Mouse (Mus musculus): ENCODE data around the gene Apoa1. TPM values are rescaled to one million over a fixed set of nuclear protein-coding genes. Genes with fewer than 3 reads are reported as not detected.
A peak's percentile ranks its signal among the peaks of the same experiment; 100 is the strongest.

Apoa1 gene
- total RNA-seq, 2 experiments from 2014 or later: 1,779 to 4,788 TPM

DNA sequence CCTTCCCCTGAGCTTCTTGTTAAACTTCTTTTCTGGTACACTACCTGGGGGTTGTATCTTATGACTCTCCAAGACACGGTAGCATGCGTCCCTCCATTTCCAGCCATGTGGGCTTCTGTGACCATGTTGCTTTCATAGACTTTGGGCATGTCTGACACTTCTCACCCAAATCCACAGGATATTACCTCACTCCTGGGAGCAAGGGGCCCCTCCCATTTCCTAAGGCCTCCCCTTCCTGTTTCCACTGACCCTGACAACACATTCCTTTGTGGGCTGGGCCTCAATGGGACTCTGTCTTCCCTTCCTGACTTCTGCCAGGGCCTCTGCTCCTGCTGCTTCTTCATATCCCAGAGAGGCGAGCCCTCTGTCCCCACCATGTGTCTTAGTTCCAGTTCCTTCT, 29.2 kb downstream of the Apoa1 start:
- no peak for DNase-seq

DNA sequence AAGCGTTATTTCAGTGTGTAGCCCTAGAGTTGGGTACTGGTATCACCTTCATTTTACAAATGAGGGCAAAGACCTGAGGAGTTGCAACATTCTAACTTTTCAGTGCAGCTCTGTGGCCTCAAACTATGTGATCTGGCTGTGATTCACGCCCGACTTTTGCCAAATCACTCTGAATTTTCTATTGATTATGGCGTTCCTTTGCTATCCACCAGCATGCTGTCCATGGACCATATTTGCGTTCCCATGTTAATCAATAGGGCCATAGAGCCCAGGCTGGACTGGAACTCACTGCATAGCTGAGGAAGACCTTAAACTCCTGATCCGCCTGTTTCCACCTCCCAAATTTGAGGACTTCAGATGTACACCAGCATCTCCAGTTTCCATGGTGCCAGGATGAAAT, 30.7 kb downstream of the Apoa1 start:
- no peak for DNase-seq

DNA sequence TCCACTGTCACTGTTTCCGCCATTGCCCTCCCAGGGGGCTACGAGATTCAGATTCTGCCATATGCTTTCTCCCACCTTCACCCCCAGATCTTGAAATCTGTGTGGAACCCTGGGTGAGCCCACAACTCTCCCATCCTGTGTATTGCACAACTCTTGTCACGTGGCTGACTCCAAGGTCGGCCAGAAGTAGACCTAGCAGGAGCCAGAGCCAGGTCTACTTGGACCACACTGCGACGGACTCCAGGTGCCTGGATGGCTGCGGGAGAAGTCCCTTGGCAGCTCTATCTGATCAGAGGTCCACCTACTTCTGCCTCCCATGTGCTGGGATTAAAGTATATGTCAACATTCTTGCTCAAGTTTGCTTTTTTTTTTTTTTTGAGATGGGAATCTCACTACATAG, 32.8 kb downstream of the Apoa1 start:
- DNase-seq: peak; percentile 54

DNA sequence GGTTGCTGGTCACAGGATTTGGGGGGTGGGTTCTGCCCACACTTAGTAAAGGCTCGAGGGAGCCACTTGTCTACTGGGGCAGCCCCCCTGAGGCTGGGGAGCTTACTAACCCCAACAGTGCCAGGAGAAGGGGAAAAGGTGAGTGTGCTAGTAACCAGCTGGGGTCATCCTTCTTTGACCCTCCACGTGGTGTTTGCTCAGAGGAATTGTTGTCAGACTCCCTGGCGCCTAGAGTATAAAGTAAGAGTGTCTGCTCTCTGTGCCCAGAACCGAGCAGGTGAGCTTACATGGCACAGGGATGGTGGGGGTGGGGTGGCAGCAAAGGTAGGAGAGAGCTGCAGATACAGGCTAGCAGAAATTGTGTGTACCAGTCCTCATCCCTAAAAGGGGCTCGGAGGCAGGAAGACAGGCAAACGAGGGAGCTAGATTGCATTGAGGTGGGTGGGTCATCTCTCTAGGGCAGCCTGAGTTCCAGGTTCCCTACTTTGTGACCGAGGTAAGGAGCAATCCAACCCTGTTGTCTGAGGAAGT, 40.0 kb downstream of the Apoa1 start, which contains the start of gene Apoa5:
Gene Apoa5 (plus strand): TSS at position 291 of the 531 bp plus-strand sequence.
- DNase-seq: no peak

DNA sequence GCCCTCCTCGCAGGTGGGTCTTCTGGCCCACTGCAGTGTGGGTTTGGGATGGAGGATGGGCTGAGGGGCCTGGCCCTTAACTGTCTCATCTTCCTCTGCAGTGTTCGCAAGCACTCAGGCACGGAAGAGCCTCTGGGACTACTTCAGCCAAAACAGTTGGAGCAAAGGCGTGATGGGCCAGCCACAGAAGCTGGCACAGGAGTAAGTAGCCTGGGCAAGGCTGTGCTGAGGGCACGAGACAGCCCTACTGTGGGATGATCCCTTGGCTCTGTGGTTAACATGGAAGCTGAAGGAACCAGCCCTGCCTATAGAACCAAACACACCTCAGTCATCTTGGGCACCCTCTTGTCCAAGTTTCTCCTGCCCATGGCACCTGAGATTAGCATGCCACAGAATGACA, 40.7 kb downstream of the Apoa1 start:
- no peak for DNase-seq

DNA sequence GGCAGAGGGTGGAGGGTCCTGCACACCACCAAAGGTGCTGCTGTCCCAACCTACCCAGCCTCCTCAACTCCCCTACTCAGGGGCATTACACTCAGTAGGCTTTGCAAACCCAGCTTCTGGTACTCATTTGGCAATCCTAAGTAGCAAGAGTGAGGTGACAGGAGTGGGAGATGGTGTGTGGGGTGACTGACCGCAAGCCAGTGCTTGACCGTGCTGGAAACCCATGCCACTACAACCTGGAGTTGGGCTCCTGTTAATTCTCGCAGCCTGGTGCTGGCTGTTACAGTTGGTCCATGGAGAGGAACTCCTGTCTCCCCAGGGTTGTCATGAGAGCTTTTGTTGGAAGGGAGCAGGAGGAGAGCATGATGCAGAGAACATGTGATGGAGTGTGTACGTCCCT, 42.4 kb downstream of the Apoa1 start:
- no peak for DNase-seq

DNA sequence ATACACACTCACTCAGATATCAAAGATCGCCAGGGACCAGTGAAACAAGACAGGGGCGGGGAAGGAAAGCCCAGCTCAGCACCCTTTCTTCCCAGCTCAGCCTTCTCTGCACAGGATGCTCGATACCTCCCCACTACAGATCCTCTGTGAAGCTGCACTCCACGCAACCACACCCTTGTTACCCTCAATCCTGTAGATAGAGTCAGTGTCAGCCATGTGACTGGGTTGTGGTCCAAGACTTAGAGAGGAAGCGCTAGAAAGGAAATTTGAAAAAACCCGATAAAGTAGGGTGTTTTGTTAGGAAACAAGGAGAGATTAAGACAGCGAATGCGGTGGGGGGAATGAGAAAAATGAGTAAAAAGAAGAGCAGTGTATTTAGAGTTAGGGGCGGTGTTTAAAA, 43.7 kb downstream of the Apoa1 start:
- DNase-seq: no peak

DNA sequence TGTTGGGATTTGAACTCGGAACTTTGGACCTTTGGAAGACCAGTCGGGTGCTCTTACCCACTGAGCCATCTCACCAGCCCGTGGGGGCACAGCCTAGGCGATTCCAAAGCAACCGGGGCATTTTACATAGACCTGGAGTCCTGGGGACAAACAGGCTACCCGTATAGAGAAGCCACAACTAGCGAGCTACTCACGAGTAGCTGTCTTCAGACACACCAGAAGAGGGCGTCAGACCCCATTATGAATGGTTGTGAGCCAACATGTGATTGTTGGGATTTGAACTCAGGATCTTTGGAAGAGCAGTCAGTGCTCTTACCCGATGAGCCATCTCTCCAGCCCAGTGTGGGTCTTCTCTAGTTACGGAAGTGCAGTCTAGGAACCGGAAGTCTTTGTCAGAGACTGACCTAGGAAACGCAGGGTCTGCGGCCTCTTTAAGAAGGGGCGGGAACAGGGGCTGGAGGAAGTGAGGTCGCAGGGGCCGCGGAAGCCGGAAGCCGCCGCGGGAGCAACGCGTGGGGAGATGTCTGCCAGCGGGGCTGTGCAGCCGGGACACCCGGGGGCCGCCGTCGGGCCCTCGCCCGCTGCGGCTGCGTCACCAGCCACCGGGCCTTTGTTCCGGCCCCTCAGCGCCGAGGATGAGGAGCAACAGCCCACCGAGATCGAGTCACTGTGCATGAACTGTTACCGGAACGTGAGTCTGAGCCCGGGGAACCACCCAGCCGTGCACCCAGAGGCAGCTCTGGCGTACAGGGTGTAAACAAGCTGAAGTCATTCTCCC, 44.5 kb downstream of the Apoa1 start, which contains the start of gene Zpr1:
Gene Zpr1 (plus strand): TSS at position 388 of the 778 bp plus-strand sequence.
- peak; percentile 93 for DNase-seq

DNA sequence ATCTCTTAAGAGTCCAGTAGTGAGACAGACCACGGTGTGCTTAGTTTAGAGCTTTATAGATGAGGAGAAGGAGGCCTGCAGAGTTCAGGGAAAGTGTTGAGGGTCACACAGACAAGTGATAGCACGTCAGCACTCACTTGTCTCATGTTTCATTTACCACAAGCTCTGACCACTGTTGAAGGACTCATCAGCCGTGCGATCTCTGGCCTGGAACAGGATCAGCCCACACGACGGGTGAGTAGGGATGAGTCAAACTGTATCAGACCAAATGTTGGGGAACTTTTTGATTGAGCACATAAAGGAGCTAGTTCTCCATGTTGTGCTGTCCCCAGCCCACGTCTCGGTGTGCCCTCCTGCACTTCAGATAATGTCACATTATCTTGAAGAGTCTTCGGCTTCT, 46.1 kb downstream of the Apoa1 start:
- no peak for DNase-seq

Other genes starting within 250 kb of the Apoa1 start
- gene Pafah1b2, start 215.9 kb upstream of the Apoa1 start, total RNA-seq (2021): 100 to 1,000 TPM; 118 to 119 TPM
- gene Sik3, start 215.8 kb upstream of the Apoa1 start, total RNA-seq (2021): 10 to 100 TPM; 50.2 to 55.1 TPM
- gene Apoc3, start 7.1 kb downstream of the Apoa1 start, total RNA-seq (2021): 10 to 100 TPM; 25.1 to 63.1 TPM
- gene Apoa4, start 12.1 kb downstream of the Apoa1 start, total RNA-seq (2021): 1 to 10 TPM; 2.9 to 8.5 TPM
- 10 to 100 TPM; 31.4 to 92.9 TPM for gene Apoa5, start 40.1 kb downstream of the Apoa1 start, total RNA-seq (2021)
- 10 to 100 TPM; 28.9 to 35.5 TPM for gene Zpr1, start 44.5 kb downstream of the Apoa1 start, total RNA-seq (2021)
- gene Bud13, start 54.4 kb downstream of the Apoa1 start, total RNA-seq (2021): 10 to 100 TPM in 1 of 2 experiments, 1 to 10 TPM in 1; 9.5 to 10.4 TPM
- gene 4931429L15Rik, start 91.4 kb downstream of the Apoa1 start, total RNA-seq (2021): not detected

Measured in adrenal gland, postnatal 10 days (tissue).